Mouse (Mus musculus): ENCODE data around the gene 3110082J24Rik. TPM values are rescaled to one million over a fixed set of nuclear protein-coding genes. Genes with fewer than 3 reads are reported as not detected.
A peak's percentile ranks its signal among the peaks of the same experiment; 100 is the strongest.

3110082J24Rik gene
- polyA plus RNA-seq, 1 experiment from 2014 or later, result 6.5 TPM

- Histone ChIP-seq H3K27me3 (ENCODE audit: control insufficient read depth, insufficient read depth, low read length) (peaks cover 15% of the 10 kb centered on the region), H3K4me1 (replicated peaks; ENCODE audit: control insufficient read depth, insufficient read depth, low read length) (peaks cover 38% of the 10 kb centered on the region)
- DNase-seq (ENCODE audit: low spot score), result no peak
Measured at GRCm38 (mm10) chr5:30112533-30113068, 6.7 kb upstream of the 3110082J24Rik start.

GRCm38 (mm10) chr5:30111771-30112170 lies 5.9 kb upstream of the 3110082J24Rik start:
- DNase-seq (ENCODE audit: low spot score) (peak; percentile 27), ATAC-seq (ENCODE audit: low FRiP score) (no peak)
- no peaks in the 10 kb centered on the region for H3K9me3 ChIP-seq (ENCODE audit: control insufficient read depth, low read length)
- WGBS, result 74% methylated on average over 3 of the region's 3 CpGs
- H3K4me1 ChIP-seq (replicated peaks; ENCODE audit: control insufficient read depth, insufficient read depth, low read length), result peaks cover 44% of the 10 kb centered on the region
- H3K4me3 ChIP-seq (ENCODE audit: low read depth, low read length), result no peak overlapping the region
- H3K36me3 ChIP-seq (ENCODE audit: control insufficient read depth, insufficient read depth, low read length), result peaks cover under 1% of the 10 kb centered on the region; the same call in 1 of the 2 replicates
- peak overlapping the region; percentile 93 for H3K27ac ChIP-seq (ENCODE audit: low read depth, low read length)
- peaks cover 15% of the 10 kb centered on the region for H3K27me3 ChIP-seq (ENCODE audit: control insufficient read depth, insufficient read depth, low read length)
- H3K9ac ChIP-seq (ENCODE audit: low read depth, low read length), result 0 out of 2 replicates have a peak overlapping the region, but pooled peaks have one; percentile 19
- H3K4me2 ChIP-seq (replicated peaks; ENCODE audit: low read depth, low read length), result peak overlapping the region; percentile 49

More at GRCm38 (mm10) chr5:30112533-30113068, 6.7 kb upstream of the 3110082J24Rik start:
- H3K4me3 ChIP-seq (ENCODE audit: low read depth, low read length), result no peak overlapping the region
- H3K27ac ChIP-seq (ENCODE audit: low read depth, low read length), result no peak overlapping the region
- ATAC-seq (ENCODE audit: low FRiP score), result no peak
- no peaks in the 10 kb centered on the region for H3K9me3 ChIP-seq (ENCODE audit: control insufficient read depth, low read length)
- H3K36me3 ChIP-seq (ENCODE audit: control insufficient read depth, insufficient read depth, low read length), result peaks cover 2% of the 10 kb centered on the region; the same call in 1 of the 2 replicates
- no peak overlapping the region for H3K9ac ChIP-seq (ENCODE audit: low read depth, low read length)
- WGBS, result 77% methylated on average over 3 of the region's 3 CpGs
- no peak overlapping the region for H3K4me2 ChIP-seq (replicated peaks; ENCODE audit: low read depth, low read length)

GRCm38 (mm10) chr5:30111126-30111525 lies 5.2 kb upstream of the 3110082J24Rik start:
- H3K4me3 ChIP-seq (ENCODE audit: low read depth, low read length), result peak overlapping the region; percentile 21
- H3K36me3 ChIP-seq (ENCODE audit: control insufficient read depth, insufficient read depth, low read length), result no peaks in the 10 kb centered on the region
- no peaks in the 10 kb centered on the region for H3K9me3 ChIP-seq (ENCODE audit: control insufficient read depth, low read length)
- peak; percentile 90 for DNase-seq (ENCODE audit: low spot score)
- peaks cover 48% of the 10 kb centered on the region for H3K4me1 ChIP-seq (replicated peaks; ENCODE audit: control insufficient read depth, insufficient read depth, low read length)
- peak overlapping the region; percentile 49 for H3K4me2 ChIP-seq (replicated peaks; ENCODE audit: low read depth, low read length)
- H3K9ac ChIP-seq (ENCODE audit: low read depth, low read length), result peak overlapping the region; percentile 42
- H3K27me3 ChIP-seq (ENCODE audit: control insufficient read depth, insufficient read depth, low read length), result peaks cover 15% of the 10 kb centered on the region
- peak; percentile 52 for ATAC-seq (ENCODE audit: low FRiP score)
- H3K27ac ChIP-seq (ENCODE audit: low read depth, low read length), result peak overlapping the region; percentile 93
- WGBS, result 1% methylated on average over 18 of the region's 18 CpGs

- ATAC-seq (ENCODE audit: low FRiP score), result peak; percentile 8; the same call in 1 of the 2 replicates
- DNase-seq (ENCODE audit: low spot score), result peak; percentile 69
- Histone ChIP-seq H3K27ac (ENCODE audit: low read depth, low read length) (peak overlapping the region; percentile 93), H3K9me3 (ENCODE audit: control insufficient read depth, low read length) (no peaks in the 10 kb centered on the region), H3K4me2 (replicated peaks; ENCODE audit: low read depth, low read length) (peak overlapping the region; percentile 49), H3K27me3 (ENCODE audit: control insufficient read depth, insufficient read depth, low read length) (peaks cover 15% of the 10 kb centered on the region), H3K4me1 (replicated peaks; ENCODE audit: control insufficient read depth, insufficient read depth, low read length) (peaks cover 48% of the 10 kb centered on the region), H3K9ac (ENCODE audit: low read depth, low read length) (peak overlapping the region; percentile 42), H3K4me3 (ENCODE audit: low read depth, low read length) (peak overlapping the region; percentile 21), H3K36me3 (ENCODE audit: control insufficient read depth, insufficient read depth, low read length) (no peaks in the 10 kb centered on the region)
- 3% methylated on average over 22 of the region's 22 CpGs for WGBS
Measured at GRCm38 (mm10) chr5:30110371-30111060, 4.6 kb upstream of the 3110082J24Rik start.

- DNase-seq (ENCODE audit: low spot score) (peak; percentile 25), ATAC-seq (ENCODE audit: low FRiP score) (no peak)
- peak overlapping the region; percentile 93 for H3K27ac ChIP-seq (ENCODE audit: low read depth, low read length)
- WGBS, result 32% methylated on average over 2 of the region's 2 CpGs
- peak overlapping the region; percentile 49 for H3K4me2 ChIP-seq (replicated peaks; ENCODE audit: low read depth, low read length)
- no peak overlapping the region; the same call in 1 of the 2 replicates for H3K4me3 ChIP-seq (ENCODE audit: low read depth, low read length)
- H3K4me1 ChIP-seq (replicated peaks; ENCODE audit: control insufficient read depth, insufficient read depth, low read length), result peaks cover 48% of the 10 kb centered on the region
- H3K27me3 ChIP-seq (ENCODE audit: control insufficient read depth, insufficient read depth, low read length), result peaks cover 19% of the 10 kb centered on the region
- H3K9ac ChIP-seq (ENCODE audit: low read depth, low read length), result peak overlapping the region; percentile 42; the same call in 1 of the 2 replicates
- H3K9me3 ChIP-seq (ENCODE audit: control insufficient read depth, low read length), result no peaks in the 10 kb centered on the region
- H3K36me3 ChIP-seq (ENCODE audit: control insufficient read depth, insufficient read depth, low read length), result no peaks in the 10 kb centered on the region
Measured at GRCm38 (mm10) chr5:30109899-30110298, 4.0 kb upstream of the 3110082J24Rik start.

- WGBS, result 58% methylated on average over 6 of the region's 6 CpGs
- peak overlapping the region; percentile 12; the same call in 1 of the 2 replicates for H3K4me2 ChIP-seq (replicated peaks; ENCODE audit: low read depth, low read length)
- H3K27ac ChIP-seq (ENCODE audit: low read depth, low read length), result peak overlapping the region; percentile 87
- ATAC-seq (ENCODE audit: low FRiP score) (no peak), DNase-seq (ENCODE audit: low spot score) (no peak)
- H3K4me1 ChIP-seq (replicated peaks; ENCODE audit: control insufficient read depth, insufficient read depth, low read length), result peaks cover 35% of the 10 kb centered on the region
- no peak overlapping the region for H3K9ac ChIP-seq (ENCODE audit: low read depth, low read length)
- H3K9me3 ChIP-seq (ENCODE audit: control insufficient read depth, low read length), result no peaks in the 10 kb centered on the region
- H3K27me3 ChIP-seq (ENCODE audit: control insufficient read depth, insufficient read depth, low read length), result peaks cover 11% of the 10 kb centered on the region
- H3K36me3 ChIP-seq (ENCODE audit: control insufficient read depth, insufficient read depth, low read length), result no peaks in the 10 kb centered on the region
- no peak overlapping the region for H3K4me3 ChIP-seq (ENCODE audit: low read depth, low read length)
Measured at GRCm38 (mm10) chr5:30108233-30108632, 2.3 kb upstream of the 3110082J24Rik start.

- WGBS, result 5% methylated on average over 5 of the region's 5 CpGs
- ATAC-seq (ENCODE audit: low FRiP score) (peak; percentile 4), DNase-seq (ENCODE audit: low spot score) (peak; percentile 58)
- Histone ChIP-seq H3K27me3 (ENCODE audit: control insufficient read depth, insufficient read depth, low read length) (peaks cover 5% of the 10 kb centered on the region), H3K4me2 (replicated peaks; ENCODE audit: low read depth, low read length) (peak overlapping the region; percentile 95), H3K9me3 (ENCODE audit: control insufficient read depth, low read length) (no peaks in the 10 kb centered on the region), H3K4me3 (ENCODE audit: low read depth, low read length) (peak overlapping the region; percentile 75; the same call in 1 of the 2 replicates), H3K9ac (ENCODE audit: low read depth, low read length) (peak overlapping the region; percentile 86; the same call in 1 of the 2 replicates), H3K27ac (ENCODE audit: low read depth, low read length) (peak overlapping the region; percentile 87), H3K36me3 (ENCODE audit: control insufficient read depth, insufficient read depth, low read length) (no peaks in the 10 kb centered on the region), H3K4me1 (replicated peaks; ENCODE audit: control insufficient read depth, insufficient read depth, low read length) (peaks cover 35% of the 10 kb centered on the region)
Measured at GRCm38 (mm10) chr5:30107611-30108041, 1.7 kb upstream of the 3110082J24Rik start.

GRCm38 (mm10) chr5:30107186-30107585 lies 1.3 kb upstream of the 3110082J24Rik start:
- Histone ChIP-seq H3K27me3 (ENCODE audit: control insufficient read depth, insufficient read depth, low read length) (peaks cover 3% of the 10 kb centered on the region; the same call in 1 of the 2 replicates), H3K4me3 (ENCODE audit: low read depth, low read length) (peak overlapping the region; percentile 75), H3K36me3 (ENCODE audit: control insufficient read depth, insufficient read depth, low read length) (no peaks in the 10 kb centered on the region), H3K27ac (ENCODE audit: low read depth, low read length) (peak overlapping the region; percentile 87), H3K9me3 (ENCODE audit: control insufficient read depth, low read length) (no peaks in the 10 kb centered on the region), H3K4me1 (replicated peaks; ENCODE audit: control insufficient read depth, insufficient read depth, low read length) (peaks cover 35% of the 10 kb centered on the region), H3K4me2 (replicated peaks; ENCODE audit: low read depth, low read length) (peak overlapping the region; percentile 95), H3K9ac (ENCODE audit: low read depth, low read length) (peak overlapping the region; percentile 86; the same call in 1 of the 2 replicates)
- ATAC-seq (ENCODE audit: low FRiP score), result peak; percentile 65
- 0% methylated on average over 7 of the region's 7 CpGs for WGBS
- DNase-seq (ENCODE audit: low spot score), result peak; percentile 79

Measured in hindbrain, embryonic 11.5 days (tissue).